Mouse (Mus musculus) fibroblast of lung, adult 2 months (primary cell): Measurements from ENCODE around the gene Mical2.

Source experiments
- DNase-seq: peaks from one replicate; pipeline ENCODE4 v3.0.0-alpha.2; 2011; ENCODE audit warnings: low read depth

Mical2 gene

DNA sequence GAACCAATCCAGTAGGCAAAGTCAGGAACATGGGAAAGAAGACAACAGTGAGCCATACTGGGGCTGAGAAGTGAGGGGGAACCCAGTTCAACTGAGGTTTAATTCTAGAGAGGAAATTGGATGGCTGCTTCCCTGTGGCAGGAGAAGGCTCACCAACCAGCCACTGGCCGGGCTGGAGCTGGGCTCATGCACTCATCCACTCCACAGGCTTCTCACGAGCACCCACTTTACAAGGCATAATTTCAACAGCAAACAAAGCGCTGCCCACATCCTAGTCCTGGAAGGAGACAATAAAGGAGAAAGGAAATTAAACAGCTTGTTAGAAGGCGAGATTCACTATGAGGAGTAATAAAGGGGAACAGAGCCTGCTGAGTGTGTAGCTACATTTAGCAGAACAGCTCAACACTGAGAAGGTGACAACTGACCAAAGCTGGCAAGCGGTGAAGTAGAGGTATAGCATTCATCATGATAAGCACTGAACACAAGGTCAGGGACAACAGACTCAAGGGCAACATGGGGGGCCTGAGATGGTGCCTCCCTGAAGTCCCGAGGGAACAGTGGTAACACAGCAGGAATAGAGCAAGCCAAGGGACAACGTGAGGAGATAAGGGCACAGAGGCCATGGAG is 137.0 kb downstream of the Mical2 start:
- DNase-seq: no peak

DNA sequence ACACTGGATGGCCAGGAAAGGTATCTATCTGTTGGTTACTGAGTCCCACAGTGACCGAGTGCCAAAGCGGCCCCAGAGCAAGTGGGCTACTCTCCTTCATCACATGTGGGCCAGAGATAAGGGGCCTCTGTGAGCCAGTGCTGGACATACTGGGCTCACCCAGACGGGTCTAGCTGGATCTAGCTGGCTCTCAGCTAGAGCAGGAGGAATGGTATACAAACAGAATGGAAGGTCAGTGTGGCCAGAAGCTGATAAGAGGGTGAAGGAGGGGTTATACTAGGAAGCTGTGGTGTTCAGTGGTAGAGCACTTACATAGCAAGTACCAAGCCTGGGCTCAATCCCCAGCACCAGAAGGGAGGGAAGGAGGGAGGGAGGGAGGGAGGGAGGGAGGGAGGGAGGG is 140.2 kb downstream of the Mical2 start:
- no peak for DNase-seq

DNA sequence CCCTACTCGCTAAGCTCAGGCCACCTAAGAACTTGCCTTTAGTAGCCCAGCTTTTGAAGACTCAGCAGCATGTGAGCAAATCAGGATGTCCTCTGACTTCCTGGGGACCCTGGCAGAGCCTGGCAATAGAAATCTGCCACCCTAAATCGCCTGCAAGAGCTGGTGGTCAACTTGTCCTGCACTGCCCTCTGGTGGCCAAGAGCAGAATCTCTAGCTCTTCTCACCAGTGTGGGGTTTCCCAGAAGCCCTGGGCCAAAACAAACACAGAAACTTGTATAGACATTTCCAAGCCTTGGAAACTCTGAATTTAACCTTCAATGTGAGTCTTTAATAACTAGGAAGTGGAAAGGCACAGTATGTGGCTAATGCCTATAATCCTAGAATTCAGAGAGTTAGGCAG is 143.4 kb downstream of the Mical2 start:
- peak; percentile 77 for DNase-seq

DNA sequence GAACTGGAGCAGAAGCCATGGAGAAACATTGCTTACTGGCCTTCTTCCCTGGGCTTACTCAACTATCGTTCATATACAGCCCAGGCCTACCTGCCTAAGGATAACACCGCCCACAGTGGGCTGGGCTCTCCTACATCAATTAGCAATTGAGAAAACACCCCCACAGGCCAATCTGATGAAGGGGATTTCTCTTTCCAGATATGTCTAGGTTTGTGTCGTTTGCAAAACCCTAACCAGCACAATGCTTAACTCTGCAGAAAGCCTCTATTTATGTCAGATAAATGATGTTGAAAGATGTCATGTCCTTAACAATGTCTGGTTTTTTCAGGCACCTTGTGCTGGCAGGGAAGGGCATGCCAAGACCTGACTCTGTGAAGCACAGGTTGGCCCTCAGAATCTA is 144.3 kb downstream of the Mical2 start:
- no peak for DNase-seq

DNA sequence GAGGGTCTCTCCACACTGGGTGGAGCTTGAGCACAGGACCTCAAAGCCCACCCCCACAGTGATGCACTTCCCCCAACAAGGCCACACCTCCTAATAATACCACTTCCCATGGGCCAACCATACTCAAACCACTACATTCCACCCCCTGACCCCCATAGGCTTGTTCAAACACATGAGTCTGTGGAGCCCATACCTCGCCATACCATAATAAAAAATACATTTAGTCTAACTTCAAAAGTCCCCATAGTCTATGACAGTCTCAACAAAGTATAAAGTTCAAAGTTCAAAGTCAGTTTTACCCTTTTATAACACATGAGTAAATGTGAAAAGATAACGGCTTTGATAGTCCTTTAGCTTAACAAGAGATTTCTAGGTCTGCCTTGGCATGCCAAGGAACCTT is 145.7 kb downstream of the Mical2 start:
- no peak for DNase-seq

DNA sequence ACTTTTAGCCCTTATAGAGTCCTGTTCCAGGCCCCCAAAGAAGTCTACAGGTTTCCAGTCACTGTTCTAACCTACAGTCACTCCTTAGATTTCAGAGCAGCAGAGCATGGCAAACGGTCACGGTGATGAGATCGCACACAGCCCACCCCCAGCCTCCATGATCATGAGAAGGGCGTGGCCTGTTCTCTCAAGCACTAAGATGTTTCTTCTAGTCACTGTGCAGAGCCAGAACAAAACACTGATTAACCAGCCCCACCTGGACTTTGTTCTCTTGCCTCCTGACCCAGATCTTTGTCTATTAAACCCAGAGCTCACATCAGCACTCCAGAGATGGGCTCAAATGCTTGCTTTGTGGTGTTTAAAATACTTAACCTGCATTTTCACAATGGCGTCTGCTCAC is 148.4 kb downstream of the Mical2 start:
- no peak for DNase-seq

DNA sequence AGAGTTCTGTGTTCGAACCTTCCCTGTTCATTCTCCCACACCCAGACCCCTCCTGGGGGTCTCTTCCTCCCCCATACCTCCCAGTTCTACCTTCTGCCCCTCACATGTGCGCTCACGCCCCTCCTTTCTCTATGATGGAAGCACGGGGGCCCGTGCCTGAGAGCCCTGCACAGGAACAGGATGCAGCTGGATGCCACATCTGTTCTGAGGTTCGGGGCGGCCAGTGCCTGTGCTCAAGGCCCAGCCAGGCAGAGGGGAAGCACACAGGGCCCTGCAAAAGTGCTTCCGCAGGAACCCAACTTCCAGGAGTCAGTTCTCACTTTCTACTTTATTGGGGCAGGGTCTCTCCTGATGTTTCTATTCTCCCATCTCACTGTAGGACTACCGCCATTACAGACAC is 149.4 kb downstream of the Mical2 start:
- no peak for DNase-seq

DNA sequence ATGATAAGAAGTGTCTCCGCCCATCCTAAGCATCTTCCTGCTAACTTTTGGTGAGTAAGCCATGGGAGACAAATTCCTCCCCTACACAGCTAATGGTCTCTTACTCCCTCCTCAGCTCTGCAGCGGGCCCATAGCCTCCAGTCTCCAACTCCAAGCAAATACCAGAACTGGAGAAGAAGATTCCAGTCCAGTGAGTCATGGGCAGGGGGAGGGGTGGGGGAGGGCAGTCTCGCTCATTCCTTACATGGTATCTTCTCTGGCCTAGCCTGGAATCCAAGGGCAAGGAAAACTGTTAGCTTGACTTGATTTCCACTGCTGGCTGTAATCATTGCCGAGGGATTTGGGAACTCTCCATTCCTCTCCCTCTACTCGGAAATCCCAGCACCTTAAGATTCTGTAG is 150.2 kb downstream of the Mical2 start:
- DNase-seq: peak; percentile 56

DNA sequence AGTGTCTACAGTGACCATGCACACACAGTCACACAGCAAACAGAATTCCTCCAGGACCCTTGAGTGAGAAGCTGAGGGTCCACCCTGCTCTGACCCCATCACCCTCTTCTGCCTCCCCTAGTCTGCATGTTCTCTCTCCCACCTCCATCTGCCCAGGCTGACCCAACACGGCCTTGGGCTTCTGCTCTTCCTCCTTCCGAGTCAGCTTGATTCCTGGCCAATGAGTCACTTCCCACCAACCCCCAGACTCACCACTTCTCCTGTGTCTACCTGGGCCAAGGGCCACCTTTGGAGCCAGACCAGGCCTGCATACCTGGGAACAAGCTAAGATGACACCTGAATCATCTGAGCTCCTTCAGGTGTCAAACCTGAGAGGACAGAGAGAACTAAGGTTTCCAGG is 151.0 kb downstream of the Mical2 start:
- no peak for DNase-seq

DNA sequence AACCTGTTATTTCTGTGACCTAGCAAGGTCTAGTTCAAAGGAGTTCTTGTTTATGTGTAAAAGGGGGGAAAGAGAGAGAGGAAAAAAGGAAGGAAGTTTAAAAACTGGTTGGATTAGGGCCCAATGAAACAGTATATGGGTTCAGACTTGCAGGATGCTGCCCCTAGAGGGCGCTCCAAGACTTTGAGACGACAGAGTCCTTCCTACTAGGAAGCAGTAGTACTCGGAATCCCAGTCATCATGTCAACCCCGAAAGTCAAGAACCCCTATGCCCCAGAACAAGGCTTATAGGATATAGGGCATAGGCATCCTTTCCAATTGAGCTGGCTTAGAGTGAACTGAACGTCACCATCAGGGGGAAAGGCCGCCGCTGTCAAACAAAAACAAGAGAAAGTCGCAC is 151.7 kb downstream of the Mical2 start:
- peak; percentile 65 for DNase-seq

DNA sequence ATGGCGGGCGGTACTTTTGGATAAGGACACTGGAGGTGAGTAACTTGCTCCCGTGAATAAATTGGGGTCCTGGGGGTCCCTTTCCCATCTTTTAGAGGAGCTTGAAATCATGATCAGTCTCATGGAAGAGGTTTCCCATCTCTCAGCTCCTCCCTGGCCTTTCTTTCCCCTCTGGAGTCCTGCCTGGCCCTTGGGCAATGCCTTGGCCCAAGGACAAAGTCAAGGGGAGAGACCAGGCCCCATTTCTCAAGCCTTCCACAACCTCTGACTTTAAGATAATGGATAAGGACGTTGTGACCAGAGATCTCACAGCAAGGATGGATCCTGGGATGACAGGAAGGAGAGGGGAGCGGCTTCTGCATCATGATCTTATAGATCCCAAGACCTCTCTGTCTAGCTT is 152.4 kb downstream of the Mical2 start:
- DNase-seq: no peak

DNA sequence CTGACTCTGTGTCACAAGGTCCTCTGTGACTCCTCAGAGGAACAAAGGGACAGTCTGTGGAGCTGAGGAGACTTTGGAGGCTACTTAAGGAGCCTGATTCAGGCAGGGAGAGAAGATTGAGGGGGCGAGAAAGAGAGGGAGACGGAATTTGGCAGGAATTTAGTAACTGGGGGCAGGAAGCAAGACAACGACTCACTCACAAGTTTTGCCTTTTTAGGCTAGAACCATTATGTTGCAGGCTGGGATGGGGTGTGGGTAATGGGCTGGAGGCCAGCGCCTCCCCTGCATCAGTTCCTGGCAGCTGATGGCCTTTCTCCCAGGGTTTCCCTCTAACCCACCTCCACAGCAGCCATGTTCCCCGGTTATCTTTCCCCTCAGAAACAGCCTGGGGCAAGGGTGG is 152.8 kb downstream of the Mical2 start:
- DNase-seq: no peak

DNA sequence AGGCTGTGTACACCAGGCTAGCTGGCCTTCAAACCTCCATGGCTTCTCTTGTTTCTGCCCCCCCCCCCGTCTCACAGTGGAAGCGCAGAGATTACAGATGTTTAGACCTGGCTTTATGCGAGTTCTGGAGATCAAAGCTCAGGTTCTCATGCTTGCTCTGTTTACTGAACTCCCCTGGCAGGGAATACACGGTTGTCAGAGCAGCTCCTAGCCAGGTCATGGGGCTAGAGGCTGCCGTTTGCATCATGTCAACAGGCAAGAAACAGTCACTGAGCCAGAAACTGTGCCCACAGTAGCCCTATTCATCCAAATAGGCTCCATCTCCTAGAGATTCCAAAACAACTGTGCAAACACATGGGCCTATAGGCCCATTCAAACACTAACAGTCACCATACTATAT is 160.9 kb downstream of the Mical2 start:
- no peak for DNase-seq

DNA sequence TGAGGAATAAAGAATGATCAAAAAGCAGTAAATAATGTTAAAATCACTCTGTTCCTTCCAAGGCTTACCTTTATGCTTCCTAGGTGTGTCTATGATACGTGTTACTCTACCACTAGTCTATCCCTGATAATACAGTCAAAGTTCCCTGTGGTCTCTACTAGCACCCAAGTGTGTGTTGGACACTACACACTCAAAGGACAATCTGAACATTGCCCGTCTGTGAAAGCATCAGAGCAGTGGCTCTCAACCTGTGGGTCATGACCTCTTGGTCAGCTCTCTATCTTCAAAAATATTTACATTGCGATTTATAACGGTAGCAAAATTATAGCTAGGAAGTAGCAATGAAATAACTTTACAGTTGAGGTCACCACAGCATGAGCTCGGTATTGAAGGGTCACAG is 162.2 kb downstream of the Mical2 start:
- DNase-seq: no peak

DNA sequence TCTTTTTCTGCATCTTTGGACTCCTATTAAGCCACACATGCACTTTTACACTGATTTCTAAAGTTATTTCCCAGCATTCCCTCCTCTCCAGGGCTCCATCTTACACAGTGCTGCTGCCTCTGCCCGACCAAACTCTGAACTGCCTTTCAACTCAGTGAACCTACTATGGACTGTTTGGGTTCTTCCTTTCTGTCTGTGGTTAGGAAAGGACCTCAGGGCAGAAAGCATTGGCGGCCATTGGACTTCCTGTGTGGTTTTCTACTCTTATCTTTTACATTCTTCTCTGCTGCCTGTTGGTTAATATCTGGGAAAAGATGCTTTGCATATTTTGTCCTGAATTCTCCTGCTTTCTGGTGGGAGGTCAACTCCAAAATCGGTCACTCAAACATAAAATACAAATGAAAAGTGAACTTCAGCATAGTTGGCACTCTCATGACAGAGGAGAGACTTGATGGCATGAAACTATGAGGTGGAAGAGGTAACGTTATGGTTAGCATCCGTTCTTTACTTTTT is 162.8 kb downstream of the Mical2 start:
- no peak for DNase-seq

DNA sequence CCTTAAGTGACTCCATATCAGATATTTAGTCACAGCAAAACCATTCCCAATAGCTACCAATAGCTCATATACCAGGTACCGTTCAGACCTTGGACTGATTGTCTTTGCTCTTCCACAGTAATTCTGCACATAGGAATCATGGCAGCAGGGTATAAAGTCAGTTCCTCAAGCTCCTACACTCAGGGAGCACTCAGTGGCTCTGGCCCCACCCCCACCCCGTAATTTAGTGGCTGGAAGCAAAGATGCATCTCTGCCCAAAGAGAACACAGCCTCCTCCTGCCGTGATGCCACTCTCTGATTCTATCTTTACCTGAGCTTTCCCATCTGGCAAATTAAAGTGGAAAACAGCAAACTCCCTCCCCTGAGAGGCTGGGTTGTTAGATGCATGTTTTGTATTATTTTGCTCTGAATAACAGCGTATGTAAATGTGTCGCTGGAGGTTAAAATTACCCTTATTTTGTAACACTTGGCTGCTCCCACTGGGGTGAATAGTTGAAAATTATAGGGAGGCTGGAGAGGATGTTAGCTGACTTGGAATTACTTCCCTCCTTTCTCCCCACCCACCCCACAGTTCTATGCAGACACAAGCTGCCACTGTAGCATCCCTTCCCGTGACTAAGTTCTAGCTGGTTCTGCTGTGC is 164.1 kb downstream of the Mical2 start:
- DNase-seq: no peak

DNA sequence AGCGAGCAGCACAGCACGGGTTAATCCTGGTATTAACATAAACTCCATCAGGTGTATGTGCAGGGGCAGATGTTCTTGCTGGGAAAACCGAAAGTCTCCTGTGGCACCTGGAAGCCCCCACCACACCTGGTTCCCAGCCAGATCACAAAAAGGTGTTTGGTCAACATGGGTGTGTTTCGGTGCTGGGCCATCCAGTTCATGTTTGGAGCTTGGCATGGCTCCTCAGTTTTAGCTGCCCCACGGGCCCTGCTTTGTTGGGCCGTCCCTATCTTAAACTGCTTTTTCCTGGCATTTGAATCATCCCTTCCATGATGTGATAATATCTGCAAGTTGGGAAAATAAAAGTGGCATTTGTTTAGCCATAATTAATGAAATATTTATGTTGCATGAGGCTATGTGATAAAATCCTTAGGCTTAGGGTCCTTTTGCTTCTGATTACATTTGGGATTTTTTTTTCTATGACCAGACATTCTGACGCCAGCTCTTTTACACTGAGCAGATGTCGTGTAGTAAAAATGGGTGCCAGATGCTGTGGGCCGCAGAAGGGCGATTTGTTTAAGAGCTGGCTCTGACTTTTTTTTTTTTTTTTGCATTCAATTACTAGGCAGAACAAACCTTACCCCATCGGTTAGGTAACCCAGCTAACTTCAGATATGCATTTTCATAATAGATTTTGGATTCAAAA is 164.7 kb downstream of the Mical2 start:
- no peak for DNase-seq

DNA sequence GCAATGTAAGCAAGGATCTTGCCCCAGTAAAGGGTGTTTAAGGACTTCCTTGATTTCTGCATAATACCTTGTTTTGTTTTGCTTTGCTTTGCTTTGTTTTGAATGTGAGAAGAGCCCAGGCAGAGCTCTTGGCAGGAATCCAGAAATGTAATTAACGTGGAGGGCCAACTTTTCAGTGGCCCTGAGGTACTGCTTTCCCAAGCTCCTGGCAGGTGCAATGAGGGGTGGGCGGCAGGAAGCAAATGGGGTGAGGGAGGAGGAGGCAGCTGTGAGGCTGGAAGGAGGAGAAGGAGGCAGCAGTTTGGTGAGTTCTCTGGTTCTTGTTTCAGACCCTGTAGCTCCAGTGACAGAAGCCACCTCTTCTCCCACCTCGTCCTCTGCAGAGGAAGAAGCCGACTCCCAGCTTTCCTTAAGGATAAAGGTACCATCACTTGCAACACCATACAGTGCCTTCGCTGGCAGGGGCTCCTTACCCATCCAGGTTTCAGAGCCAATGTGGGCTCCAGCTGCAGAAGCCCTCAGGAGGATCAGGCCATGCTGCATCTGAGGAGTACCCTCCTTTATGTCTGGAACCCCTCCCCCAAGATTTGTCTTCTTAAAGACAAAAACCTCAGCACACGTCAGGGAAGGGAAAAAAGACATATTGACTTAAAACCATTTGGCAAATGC is 165.4 kb downstream of the Mical2 start:
- no peak for DNase-seq

DNA sequence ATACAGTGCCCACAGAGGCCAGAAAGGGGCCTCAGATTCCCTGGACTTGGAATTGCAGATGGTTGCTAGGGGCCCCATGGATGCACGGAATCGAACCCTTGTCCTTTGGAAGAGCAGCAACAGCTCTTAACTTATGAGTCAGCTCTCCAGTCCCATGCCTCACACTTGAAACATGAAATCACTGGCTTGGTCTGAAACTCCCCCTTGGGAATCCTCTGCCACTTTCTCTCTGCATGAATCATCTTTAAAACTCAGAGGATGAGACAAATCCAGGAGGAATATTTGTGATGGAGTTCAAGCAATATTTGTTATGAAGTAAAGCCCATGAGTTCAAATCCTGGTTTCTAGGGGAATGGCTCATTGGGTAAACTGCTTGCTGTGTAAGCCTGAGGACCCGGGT is 172.1 kb downstream of the Mical2 start:
- DNase-seq: no peak

DNA sequence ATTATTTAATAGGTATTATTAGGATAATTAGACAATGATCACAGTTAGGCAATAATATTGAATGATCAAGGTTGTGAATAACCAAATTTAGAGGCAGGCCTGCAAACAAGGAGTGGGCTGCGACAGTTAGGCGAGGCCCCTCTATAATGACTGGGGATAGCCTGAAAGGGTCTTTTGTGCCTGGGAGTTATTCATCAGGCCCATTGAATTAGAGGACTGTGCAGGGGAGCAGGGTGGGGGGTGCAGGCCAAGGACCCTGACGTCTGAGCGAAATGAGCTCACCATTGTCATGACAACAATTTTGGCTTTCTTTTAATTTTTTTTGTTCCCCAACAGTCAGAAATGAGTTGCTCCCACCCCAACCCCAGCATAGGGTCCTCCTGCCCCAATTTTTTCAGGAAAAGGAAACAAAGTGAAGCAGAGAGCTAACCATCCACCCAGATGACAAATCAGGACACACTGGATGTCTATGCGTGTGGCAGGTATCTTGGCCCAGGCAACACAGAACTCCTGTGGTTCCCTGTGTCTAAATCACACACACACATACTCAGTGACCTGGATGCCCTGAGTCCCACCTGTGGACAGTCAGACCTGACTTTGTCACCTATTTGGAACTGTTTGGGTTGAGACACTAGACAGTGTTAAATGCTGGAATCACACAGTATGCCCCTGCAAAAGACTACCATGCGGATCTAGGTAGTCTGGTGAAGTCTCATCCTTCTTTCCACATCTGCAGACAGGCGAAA is 173.9 kb downstream of the Mical2 start:
- no peak for DNase-seq

DNA sequence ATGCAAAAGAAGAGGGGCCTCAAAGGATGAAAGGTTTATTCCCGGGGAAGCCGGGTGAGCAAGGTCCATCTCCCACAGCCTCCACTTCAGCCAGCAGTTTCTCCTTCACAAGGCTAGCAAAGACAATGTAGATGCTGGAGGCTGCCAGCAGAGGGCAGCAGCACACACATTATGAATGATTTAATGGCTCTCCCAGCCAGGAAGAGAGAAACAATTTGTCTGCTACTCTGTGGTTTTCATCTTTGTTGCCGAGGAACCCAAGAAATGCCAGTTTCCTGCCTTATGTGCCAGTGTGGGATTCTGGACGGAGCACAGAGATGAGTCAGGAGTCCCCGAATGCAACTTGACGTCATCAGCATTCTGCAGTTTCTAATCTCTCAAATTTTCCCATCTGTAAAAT is 174.5 kb downstream of the Mical2 start:
- DNase-seq: peak; percentile 69

DNA sequence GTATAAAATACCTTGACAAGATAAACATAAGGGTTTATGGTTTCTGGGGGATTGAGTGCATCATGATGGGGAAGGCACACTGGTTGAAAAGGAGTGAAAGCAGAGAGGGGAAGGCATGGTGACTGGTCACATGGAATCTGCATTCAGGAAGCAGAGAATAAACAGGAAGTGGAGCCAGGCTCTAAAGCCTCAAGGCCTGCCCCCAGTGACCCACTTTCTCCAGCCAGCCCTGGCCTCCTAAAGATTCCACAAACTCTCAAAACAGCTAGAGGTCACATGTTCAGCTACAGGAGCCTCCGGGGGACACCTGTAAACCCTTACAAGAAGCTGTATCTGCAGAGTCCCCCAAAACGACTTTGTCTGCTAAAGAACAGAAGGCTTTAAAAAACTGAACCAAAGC is 179.4 kb downstream of the Mical2 start:
- no peak for DNase-seq
